Mouse (Mus musculus) lung, postnatal 10 days (tissue): ENCODE data around the gene Gm37240.

Source experiments
- DNase-seq: peaks from one replicate; pipeline ENCODE4 v3.0.0; 2021

Gene Gm37240

DNA sequence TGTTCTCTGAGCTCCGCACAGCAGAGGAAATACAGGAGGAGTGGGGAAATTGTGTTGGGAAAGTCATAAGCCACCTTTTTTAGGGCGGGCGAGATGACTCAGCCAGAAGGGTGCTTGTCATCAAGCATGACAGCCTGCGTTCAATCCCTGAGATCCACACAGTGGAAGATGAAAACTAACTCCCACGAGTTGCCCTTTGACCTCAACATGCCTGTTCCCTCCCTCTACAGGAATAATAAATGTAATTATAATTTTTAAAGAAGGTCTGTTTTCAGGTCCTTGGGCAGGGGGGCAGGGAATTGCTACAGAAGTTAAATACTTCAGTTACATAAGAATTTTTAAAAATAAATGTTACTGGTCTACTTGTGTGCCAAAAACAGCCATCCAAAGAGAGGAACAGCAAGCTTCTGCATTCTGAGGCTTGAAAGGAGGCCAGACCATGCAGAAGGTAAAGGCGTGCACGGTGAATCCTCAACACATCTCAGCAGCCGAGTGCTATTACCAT is 902.1 kb downstream of the Gm37240 start:
- no peak for DNase-seq

DNA sequence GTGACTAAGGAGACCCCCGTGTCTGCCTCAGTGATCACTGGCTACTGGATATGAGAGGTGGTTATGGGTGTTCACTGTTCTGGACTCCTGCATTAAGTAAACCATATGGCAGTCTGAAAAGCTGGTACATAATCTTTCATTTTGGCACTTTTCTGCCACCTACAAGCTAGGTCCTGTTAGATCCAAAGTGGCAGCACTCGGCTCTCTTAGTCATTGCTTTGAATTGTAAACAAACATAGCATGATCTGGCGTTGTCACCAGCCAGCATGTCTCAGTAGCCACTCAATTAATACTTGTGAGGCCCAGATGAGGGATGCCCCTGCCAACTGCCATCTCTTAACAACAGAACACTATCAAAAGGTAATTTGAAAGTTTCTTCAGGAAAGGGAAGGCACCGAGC is 904.6 kb downstream of the Gm37240 start:
- peak; percentile 28 for DNase-seq

DNA sequence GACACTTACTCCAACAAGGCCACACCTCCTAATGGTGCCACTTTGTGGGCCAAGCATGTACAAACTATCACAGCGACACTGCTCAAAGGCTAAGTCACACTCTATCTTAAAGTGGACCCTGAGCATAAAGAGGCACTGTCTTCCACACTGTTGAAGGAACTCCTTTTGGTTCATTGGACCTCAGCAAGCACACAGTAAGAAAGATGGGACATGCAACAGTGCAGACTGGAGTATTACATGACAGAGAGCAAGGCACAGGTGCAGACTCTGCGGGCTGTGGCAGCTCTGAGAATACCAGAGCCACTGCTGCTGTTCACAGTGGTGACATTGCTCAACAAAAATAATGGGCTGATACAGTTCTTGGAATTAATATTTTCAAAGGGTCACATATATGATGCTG is 907.2 kb downstream of the Gm37240 start:
- DNase-seq: no peak

DNA sequence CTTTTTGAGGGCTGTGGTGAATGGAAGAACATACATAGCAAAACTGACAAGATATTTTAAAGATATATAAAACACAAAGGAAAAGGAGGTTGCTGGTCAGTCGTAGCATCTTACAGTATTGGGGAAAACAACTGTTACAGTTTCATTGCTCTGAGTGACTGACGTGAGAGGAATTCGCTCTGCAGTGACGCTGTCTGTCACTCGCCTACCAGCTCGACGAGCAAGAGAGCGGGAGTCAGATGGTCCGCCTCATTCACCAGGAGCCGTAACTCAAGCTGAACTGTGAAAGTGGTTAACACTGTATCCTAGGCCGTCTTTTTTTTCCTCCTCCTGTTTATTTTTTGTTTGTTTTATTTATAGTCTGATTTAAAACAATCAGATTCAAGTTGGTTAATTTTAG is 908.6 kb downstream of the Gm37240 start:
- no peak for DNase-seq

DNA sequence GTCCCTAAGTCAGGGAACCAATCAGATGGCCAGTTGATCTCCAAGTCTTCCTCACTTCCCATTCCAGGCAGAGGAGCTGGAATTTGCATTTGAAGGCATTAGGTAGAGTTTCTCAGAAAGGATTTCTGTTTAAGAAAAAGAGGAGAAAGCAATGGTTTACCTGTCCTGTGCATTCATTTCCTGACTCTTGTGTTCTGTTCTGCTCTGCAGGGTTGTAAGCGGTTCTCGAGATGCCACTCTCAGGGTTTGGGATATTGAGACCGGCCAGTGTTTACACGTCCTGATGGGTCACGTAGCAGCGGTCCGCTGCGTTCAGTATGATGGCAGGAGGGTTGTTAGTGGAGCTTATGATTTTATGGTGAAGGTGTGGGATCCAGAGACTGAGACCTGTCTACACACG is 913.1 kb downstream of the Gm37240 start:
- no peak for DNase-seq

DNA sequence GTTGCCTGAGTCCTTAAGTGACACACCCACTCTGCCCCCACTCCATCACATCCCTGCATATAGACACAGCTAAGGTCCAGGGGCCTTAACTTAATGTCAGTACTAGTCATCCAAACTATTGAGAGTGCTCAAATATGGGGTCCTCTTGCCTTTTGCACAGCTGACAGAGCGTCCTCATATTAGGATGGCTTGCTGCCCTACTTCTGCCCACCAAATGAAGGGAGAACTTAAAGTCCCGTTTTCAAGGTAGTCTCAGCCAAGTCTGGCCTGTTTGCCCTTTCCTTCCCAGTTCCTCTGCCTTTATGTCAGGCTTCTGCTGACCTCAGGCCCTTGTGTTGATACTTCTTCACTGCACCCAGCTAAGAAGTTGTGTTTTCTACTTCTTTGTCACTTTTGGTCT is 914.4 kb downstream of the Gm37240 start:
- no peak for DNase-seq

DNA sequence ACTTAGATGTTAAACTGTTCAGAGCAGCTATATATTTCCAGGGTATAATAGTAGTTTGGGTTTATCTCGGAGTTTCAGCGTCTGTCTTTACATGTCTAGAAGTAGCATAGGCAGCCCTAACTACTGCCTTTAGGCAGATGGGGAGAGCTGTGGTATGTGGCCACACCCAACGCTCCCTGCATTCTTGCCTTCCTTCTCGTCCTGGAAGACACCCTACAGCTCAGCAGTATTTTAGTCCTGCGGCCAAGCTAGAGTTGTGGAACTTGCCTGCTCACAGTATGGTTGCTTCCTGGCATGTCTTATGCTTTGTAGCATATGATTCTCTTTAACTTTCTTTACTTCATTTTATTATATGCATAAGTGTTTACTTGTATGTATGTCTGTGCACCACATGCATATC is 915.8 kb downstream of the Gm37240 start:
- DNase-seq: no peak

DNA sequence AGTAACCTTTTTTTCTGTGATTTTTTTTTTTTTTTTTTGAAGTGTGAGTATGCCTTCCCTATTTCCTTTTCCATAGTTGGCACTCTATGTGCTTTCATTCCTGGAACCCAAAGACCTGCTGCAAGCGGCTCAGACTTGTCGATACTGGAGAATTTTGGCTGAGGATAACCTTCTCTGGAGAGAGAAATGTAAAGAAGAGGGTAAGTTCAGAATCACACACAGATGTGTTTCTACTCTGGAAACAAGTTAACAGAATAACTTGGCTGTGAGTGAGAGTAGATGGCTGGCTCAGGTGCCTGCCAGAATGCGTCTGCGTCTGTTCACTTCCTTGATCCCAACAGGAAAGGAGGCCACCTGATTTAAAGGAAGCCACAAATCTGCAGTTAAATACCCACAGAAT is 920.0 kb downstream of the Gm37240 start:
- DNase-seq: no peak

DNA sequence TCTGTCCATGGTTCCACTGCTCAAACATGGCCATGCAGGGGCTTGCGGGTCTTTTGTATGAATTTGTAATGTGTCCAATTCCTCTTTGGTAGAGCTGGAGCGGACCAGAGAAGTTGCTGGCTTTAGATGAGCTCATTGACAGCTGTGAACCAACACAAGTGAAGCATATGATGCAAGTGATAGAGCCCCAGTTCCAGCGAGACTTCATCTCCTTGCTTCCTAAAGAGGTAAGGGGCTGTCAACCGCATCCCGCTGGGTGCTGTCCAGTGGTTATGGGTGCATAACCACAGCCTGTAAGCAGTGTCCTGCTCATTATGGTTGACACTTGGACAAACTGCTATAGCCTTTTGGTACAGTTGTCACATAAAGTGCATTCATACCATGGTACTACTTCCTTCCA is 922.2 kb downstream of the Gm37240 start:
- DNase-seq: no peak

DNA sequence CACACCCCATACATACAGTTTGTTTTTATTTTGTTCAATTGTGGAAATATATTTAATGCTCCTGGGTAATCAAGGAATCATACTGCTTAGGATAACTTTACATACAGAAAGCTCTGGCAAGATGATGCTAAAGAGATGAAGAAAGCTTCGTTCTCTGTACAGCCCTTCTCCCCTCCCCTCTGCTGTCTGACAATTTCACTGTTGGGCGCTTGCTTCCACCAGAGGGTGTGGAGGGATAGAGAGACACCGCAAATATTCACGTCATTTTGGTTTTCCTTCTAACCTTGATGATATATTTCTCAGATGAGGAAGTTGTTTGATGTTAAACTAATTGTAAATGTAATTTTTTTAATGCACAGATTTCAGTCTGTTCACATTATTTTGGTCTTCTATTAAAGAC is 931.5 kb downstream of the Gm37240 start:
- DNase-seq: no peak

DNA sequence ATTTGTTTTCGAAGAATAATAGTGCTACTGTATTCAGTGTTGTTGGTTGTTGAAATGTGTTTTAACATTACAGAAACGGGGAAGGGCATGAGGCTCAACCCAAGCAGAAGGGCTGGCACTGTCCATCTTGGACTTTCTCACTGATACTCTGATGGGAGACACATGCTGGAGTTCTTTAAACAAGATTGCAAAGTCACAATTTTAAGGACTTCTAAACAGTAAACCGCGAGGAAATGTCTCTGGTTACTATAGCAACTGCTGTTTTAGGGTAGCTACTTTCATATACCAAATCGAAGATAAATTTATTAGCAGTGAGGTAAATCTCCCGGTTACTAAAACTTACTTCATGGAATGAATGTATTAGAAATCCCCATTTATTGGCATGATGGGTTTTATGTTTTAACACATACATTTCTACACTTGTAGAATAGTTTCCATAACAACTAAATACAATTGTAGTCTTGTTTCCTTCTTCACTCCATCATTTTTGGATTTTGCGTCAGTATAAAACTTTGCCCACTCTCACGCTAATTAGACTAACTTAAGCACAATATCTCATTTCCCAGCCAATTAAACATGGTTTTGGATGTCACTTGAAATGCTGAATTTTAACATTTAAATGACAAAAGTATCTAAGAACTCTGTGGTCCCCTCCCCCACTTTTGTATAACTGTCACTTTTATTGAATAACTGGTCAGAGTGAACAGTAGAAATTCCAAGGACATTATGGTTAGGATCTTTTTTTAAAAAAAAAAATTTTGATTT is 932.1 kb downstream of the Gm37240 start:
- no peak for DNase-seq

DNA sequence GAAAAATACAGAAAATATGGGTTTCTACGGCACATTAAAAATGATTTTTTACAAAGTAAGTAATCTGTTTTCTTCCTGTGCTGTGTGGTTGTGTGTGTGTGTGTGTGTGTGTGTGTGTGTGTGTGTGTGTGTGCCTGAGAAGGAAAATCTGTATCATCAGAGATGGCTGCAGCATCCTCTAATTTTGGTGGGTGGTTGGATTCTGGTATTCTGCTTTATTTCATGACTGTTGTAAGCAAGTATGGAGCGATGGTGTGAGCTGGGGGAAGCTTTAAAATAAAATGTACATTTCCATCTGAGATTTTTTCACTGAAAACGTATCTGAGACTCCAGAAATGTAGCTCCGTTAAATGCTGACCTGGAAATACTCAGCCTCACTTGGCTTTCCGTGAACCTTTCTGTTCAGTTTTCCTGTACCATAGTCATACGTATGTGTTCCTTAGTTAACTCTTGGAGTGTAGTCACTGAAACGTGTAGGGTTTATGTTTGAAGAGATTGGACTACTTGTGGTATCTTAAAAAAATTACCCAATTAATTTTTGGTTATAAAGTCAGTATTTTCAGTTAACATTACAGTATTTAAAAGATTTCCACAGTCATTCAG is 934.6 kb downstream of the Gm37240 start:
- no peak for DNase-seq

DNA sequence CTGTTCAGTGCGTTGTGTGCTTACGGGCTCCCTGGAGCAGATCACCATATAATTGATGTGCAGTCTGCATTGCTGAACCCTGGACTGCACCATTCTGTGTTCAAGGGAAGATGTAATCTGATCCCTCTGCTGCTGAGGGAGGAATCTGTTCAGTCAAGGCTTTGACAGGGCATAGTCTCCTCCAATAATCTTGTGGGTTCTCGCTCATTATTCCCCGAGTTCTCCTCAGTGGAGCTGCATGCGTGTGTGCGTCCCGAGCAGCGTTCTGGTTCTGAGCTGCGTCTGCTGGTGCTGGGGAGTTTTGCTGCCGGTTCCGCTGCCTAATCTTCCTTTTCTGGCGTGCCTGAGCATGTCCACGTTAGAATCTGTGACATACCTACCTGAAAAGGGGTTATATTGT is 935.2 kb downstream of the Gm37240 start:
- DNase-seq: peak; percentile 68

DNA sequence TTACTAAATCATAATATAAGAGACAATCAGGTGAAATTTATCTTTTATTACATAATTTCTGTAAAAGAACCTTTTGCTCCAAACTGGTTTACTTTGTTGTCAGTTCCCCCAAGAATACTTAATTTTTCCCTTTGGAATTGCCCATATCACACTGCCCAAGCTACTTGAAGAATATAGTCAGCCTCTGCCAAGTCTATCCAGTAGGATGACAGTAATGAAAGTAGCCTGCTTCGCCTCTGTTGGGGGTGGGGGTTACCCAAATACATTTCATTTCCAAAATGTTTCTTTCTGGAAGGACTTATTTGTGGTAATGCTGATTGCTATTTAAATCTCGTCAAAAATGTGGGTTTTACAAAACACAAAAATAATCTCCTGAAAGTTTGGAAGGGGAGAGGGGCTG is 935.6 kb downstream of the Gm37240 start:
- no peak for DNase-seq

DNA sequence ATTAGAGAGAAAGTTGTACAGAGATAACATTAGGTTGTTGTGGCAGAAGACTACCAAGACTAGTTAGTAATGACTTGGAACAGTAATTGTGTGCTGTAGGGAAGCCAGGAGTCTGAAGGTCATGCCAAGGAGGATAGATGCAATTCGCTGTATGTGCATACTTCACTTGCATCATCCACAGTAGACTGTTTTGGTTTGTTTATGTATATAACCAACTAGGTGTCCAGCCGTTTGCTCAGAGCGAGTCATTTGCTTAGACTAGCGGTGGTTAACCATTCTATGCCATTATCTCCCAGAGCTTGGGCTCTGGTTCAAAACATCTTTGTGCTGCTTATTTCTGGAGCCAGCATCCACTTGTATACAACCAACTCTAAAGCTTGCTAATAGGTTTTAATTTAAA is 937.9 kb downstream of the Gm37240 start:
- no peak for DNase-seq

DNA sequence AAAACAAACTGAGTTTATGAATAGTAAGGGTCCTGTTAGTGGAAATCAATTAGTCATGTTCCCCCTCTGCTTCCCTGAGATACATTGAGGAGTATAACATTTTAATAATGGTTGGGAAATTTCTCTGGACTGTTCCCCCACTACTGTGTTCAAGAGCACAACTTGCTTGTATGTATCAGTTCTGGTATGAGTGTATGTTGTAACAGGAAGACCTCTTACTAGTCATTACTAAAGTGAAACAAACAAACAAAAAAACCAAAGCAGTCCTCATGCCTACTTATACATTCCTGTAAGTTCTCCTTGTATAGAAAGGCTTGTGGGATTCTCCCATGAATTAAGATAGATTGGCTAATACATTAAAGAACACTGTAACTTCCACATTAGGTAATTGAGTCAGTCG is 940.9 kb downstream of the Gm37240 start:
- DNase-seq: no peak

DNA sequence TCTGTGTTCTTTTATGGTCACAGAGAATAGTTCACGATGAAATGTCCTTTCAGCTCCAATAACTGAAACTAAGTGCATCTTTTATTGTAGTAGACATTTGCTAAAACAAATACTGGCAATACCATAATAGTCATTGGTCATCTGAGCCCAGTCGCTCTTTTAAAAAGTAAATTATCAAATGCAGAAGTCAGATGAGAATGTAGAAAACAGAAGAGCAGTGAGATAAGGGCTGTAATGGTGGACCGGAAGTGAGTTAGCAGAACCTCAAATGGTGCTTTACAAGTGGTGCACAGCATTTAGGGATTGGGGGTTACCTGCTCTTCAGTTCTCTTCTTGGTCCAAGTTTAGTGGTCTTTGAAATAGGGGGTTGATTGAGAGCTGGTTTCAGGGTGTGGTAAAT is 942.4 kb downstream of the Gm37240 start:
- no peak for DNase-seq

DNA sequence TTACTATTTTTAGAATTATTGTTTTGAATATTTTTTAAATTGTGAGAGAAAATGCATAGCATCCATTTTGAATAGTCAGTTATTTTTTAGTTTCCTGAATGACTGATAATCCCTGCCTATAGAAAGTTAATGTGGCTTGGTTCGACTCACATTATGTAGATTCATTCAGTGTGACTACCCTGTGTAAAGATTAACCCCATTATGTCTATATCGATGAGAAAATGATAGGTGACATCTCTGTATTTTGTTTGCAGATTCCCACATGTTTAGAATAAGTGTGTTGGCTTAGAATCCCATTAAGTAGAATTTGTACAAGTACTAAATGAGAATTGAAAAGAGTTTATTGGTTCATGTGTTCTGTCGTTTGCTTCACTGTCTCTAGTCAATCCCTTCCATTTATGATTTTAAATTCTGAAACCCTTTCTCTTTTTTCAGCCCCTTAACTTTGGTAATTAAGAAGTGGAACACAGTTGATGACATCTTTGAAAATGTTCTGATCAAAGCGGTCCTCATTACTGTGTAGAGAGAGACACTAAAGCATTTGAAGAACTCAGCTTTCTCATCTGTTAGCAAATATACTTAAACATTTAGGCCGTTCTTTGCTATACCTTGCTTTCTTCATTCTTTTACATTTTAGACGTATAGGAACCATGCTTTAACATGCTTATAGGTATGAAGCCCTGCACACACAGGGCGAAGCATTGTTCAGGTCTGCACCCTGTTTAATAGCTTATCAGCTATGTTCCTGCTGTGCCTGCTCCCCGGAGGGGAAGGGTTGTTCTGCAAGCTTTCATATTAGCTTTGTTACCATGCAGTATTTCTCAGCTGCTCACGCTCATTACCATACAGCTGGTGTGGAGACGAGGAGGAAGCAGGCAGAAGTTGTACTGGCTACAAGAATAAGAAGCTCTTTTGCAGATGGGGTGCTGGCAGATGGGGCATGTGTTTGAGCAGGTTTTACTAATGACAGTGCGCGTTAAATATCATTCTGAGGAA is 949.7 kb downstream of the Gm37240 start:
- no peak for DNase-seq

DNA sequence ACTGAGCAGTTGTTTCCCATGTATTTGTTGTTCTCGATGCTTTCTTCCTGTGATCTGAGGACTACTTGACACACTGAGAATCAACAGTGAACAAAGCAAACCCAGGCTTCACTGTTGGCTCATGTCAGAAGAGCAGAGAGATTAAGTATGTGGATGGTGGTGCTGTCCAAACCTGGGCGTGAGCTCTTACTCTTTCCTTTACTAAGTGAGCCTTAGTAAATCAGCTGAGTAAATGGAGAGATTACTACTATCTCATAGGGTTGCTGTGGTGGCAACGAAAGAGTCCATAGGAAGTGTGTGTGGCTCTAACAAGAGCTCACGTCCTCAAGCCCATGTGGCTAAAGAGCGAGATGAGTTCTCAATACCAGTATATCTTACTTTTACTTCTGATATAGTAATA is 950.4 kb downstream of the Gm37240 start:
- no peak for DNase-seq

DNA sequence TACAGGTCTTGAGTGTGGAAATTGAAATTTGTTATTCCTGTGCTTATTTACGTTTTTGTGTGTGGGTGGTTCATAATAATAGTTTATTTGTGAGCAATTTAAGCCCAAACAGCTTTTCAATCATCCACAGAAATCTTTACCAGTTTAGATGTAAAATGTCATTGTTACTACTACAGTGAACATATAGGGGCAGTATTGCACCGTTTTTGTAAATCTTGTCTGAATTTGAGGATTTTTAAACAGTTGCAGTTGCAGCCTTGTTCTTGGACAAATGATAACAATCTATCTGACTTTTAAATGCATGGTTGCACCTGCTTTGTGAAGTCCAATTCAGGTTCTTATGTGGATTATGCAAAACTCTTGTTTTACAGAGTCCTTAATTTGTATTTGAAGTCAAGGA is 951.1 kb downstream of the Gm37240 start:
- no peak for DNase-seq

DNA sequence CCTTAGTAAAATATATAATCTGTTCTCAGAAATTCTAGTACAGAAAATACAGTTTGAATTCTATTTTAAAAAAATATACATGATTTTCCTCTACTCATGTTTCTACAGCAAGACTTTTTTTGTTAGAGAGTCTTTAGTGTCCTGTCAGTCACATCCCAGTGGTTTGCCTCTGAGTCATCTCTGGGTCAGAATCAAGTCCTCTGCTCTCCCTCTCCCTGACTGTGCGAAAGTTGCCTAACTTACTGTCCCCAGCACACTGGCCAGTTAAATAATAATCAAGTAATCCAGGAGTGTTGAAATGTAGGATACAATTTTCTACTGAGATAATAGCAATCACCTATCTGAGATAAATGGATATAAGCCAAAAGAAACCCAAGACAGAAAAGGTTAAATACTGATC is 951.6 kb downstream of the Gm37240 start:
- DNase-seq: no peak

DNA sequence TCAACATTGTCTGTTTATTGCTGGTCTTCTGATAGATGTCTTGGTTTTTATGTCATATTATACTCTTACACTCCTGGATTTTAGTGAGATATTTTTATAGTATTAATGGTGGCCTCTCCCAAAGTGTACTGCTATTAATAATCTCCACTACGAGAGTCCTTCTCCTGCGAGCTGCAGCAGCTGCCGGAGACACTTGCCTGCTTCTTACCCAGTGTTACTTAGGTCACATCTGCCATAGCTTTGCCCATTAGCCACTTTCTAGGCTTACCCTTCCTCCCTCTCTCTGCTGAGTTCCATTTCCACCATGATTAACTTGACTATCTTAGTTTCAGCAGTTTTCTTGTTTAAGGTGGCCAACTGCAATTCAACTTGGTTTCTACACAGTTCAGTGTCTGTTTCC is 956.6 kb downstream of the Gm37240 start:
- no peak for DNase-seq

DNA sequence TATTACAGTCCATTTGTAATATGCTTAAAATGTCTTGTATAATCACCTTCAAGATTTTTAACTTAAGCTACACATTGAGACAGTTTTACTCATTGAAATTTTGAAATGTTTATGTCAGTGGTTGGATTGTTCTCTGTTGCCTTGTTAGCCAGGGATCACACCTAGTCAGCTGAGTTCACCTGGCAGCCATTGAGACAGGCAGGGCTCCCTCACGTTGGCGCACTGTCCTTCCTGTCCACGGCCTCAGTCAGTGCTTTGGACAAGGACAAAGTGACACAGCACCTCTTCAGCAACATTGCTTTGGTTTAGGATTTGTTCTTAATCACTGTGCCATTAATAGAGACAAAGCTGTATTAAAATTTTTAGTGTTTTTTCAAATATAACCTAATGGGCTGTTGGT is 958.1 kb downstream of the Gm37240 start:
- no peak for DNase-seq

DNA sequence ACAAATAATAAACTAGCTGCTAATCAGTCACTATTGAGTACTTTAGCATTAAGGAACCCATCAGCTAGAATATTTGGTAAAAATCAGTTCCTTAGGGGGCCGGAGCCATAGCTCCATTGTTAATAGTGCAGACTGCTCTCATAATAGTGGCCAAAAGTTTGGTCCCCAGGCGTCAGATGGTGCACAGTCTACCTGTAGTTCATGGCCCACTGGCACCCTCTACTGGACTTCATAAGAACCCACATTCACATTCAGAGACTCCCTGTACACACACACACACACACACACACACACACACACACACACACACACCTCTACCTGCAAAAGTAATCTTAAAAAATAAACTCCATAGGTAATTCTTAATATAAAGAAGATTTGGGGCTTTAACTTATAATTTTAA is 959.4 kb downstream of the Gm37240 start:
- no peak for DNase-seq
